Mouse (Mus musculus): ENCODE results near the gene Sez6l.

Gene Sez6l

DNA sequence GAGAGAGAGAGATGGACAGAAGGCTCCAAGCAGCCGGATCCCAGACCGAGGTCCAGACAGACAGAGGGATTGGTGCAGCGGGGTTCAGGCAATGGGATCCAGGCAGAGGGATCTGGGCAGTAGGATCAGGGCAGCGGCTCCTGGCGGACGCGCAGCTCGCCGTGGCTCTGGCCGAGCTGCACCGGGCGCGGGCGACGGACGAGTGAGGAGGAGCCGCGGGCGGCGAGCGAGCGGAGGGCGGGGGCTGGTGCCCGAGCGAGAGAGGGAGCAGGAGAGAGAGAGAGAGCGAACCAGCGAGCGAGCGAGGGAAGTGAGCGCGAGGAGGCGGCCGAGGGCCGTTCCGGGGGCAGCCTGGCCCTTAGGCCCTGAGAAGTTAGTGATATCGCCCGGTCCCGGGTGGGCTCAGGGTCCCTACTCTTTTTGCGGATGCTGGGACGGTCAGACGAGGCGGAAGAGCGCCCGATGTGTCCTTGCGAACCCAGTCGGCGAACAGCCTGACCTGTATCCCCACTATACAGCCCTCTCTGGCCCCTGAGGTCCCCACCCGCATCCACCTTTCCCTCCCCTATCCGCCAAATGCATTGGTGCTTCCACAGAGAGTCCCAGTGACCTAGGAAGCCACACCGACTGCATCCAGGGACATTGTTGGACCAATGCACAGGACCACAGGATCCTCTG is at the start of gene Sez6l:
Sez6l (minus strand) TSS at position 193 of the 678 bp plus-strand sequence.
- DNase-seq, result no peak

GRCm38 (mm10) chr5:112625555-112626160 is 48.7 kb upstream of the Sez6l start:
- no peak for DNase-seq

DNA sequence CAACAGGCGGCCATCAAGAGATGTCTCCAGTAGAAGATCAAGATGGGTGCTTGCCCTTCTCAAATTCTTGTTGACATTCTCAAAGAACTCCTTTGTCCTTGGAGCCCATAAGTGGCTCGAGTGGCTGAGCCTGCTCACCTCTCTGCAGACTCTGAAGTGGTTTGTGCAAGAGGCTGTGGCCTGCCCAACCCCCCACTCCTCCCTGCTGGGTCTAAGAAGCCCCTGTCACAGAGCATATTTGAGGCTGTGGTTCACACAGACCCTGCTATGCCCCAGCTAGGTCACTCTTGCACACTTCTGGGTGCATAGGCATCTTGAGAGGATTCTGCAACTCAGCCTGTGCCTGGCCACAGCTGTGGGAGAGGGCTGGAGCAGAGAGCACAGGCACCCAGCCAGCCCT is 46.0 kb upstream of the Sez6l start:
- no peak for DNase-seq

DNA sequence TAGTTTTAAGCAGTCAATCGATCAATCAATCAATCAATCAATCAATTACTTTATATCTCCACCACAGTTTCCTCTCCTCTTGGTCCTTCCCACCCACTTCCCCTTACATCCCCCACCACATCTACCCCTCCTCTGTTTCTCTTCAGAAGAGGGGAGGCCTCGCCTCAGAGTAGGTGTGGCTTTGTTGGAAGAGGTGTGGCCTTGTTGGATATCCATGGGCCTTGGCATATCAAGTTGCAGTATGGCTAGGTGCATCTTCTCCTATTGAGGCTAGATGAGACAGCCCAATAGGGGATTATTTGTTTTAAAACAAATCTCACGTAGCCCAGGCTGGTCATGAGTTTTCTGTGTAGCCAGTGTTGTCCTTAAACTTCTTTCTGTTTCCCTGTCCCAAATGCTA is 43.3 kb upstream of the Sez6l start:
- no peak for DNase-seq

GRCm38 (mm10) chr5:112619344-112619743 is 42.4 kb upstream of the Sez6l start:
- DNase-seq, result no peak

- DNase-seq, result no peak
These were observed 40.7 kb upstream of the Sez6l start for GRCm38 (mm10) chr5:112617602-112618247.

GRCm38 (mm10) chr5:112615946-112616617 is 39.1 kb upstream of the Sez6l start:
- DNase-seq, result no peak

DNA sequence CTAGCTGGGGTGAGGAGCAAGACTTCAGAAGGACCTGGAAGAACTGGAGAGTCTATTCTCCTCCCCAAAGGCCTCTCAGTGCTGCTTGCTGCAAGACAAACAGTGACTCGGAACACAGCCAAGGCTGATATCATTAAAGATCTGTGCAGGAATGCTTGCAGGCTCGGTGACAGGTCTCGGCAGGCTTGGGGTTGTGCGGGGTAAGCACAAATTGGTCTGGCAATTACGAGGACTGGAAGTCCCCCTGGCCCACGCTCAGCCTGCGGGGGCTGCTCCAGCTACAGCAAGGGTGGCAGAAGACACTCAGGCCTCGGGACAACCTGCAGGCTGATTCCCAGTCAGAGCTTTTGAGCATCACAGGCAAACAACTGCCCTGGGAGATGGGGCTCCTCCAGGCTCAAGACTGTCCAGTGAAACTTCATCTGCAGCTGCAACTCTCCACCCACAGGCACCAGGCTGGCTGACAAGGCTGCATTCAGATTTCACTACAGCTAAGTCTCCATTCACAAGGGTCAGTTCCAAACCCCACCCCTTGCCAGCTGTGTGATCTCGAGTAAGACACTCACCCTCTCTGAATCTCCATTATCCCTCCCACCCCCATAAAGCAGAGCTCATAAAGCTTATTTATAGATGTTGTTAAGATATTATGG is 31.0 kb upstream of the Sez6l start:
- no peak for DNase-seq

DNA sequence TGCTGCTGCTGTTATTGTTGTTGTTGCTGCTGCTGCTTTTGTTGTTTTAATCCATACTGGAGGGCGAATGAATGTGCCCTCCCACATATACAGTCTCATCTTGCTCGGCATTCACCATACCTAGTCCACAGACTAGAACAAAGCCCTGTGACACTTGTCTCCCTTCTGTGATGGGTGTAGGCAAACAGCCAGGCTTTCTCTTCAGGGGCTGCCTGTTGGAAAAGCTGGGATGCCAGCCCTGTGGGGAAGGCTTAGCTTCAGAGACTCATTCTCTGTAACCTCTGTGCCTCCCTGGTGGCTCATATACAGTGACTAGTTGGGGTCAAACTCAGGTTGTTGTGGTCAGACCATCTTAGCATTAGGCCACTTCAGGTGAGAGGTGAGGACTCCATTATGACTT is 30.1 kb upstream of the Sez6l start:
- DNase-seq, result no peak

DNA sequence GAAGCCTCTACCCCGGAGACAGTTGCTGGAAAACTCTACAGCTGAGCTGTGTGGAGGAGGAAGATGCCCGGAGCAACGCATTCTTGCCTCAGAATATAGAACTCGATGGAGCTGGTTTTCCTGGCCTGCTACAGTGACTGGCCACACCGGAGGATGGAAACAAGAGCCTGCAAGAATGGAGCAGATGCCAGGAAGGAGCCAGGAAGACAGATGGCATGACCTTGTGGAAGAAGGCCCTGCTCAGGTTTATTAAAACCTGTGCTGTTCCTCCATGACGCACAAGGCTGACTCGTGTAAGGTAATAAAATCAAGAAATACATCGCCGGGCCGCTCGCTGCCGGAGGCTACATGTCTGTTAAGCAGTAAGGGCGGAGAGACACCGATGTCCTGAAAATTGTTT is 28.4 kb upstream of the Sez6l start:
- no peak for DNase-seq

DNA sequence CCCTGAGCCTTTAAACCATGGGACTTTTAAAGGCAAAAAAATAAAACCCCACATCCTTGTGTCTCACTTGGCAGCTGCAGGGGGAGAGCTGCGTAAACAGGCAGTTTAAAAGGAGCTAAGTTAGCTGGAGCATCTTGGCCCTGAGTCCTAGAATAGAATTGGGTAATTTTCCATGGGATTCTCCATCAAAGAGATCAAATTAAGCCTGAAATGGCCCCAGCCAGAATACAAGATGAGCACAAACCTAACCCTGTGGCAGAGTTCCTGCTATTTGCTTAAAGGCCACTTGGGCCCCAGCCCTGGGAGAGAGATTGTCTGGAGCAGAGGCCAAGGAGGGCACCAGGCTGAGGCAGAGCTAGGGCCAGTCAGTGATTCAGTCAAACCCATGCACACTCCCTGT is 27.3 kb upstream of the Sez6l start:
- DNase-seq, result no peak

DNA sequence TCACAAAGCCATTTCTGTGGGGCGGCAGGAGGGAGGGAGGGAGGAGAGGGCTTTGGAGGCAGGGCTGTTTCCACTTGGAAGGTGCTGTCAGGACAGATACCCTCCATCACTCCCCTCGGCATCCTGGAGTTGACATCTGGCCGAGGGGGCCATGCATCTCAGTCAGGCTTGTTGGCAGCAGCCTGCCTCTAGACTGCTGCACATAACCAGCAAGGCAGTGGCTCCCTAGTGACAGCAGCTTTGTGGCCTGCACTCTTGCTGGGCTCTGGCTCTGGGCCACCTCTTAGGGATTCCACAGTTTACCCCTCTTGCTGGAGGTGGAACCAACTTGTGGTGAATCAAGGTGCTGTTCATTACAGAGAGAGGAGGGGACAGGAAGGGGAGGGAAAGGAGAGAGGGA is 26.6 kb upstream of the Sez6l start:
- DNase-seq, result no peak

DNA sequence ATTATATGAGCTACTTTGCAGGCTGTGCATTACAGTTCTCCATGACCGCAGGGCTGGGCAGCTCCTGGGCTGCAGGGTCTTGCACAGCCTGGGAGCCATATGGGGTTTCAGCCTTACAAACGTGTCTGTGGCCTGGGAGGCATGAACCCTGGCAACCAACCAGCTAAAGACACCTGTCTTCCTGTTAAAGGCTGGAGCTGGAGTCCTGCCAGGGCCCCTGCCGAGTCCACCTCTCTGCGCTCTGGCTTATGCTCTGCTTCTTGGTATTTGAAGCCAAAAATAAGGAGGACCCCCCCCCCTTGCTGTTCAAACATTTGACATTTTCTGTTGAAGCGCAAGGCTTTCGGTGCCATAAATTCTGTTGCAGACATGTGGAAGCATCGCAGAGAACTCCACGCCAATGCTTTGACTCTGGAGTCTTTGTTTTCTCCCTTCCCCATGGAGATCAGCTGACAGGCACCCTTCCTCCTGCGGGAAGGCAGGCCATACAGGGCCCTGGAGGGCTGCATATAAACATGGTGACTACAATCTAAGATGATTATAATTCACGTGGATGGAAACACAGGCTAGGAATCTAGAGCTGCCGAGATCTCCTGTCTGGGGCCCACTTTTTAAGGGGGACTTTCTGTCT is 23.4 kb upstream of the Sez6l start:
- no peak for DNase-seq

DNA sequence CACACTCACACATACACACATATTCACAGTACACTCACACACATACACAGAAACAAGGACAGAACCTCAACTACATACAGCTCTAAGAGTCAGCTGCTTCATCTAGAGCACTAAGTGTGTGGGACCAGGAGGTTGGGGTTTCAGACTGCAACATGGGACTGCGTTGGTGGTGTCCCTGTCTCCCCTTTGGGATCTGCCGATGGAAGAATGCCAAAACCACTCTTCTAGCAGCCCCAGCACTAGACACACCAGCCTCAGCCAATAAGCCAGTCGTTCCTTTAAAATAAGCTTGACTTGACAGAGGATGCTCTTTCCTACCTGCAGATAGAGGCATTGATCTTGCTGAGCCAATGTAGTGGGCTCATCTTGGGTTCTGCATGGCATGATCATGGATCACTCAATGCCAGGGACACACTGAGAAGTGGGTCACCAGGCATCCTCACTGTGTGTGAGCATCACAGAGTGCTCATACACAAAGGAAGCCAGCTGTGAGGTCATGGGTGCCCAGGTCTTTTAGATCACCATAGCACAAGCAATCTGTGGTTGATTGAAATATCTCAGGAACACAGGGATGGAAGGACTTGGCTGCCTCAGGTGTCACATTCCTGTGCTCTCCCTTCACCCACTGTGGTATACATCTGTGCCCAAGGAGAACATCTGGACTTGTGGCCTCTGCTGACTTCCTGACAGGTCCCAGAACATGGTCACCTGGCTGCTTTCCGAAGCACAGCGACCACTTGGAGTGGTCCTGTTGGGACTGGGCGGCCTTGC is 22.7 kb upstream of the Sez6l start:
- no peak for DNase-seq

GRCm38 (mm10) chr5:112597876-112598275 is 20.9 kb upstream of the Sez6l start:
- peak; percentile 79 for DNase-seq

- DNase-seq, result no peak
These were observed 20.3 kb upstream of the Sez6l start for GRCm38 (mm10) chr5:112597307-112597706.

GRCm38 (mm10) chr5:112596729-112597128 is 19.7 kb upstream of the Sez6l start:
- DNase-seq, result no peak

- DNase-seq, result no peak
These were observed 19.0 kb upstream of the Sez6l start for GRCm38 (mm10) chr5:112595701-112596632.

GRCm38 (mm10) chr5:112591706-112592105 is 14.7 kb upstream of the Sez6l start:
- DNase-seq, result no peak

DNA sequence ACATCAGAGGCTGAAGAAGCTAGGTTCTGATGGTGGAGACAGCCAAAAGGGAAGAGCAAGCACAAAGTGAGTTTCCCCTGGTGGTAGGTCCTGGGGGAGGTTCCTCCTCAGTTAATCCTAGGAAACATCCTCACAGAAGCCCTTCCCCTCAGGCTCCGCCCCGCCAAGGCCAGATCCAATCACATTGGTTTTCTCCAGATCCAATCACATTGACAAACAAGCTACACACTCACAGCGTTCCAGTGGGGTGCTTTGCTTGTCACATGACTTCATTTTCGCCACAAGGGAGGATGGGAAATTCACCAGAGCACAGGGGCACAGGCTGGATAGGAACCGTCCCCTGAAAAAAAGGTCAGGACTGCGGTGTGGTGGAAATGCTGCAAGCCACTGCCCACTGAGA is 9.1 kb upstream of the Sez6l start:
- DNase-seq, result no peak

Measured in kidney, adult 18-20 months (tissue).